Mouse (Mus musculus) hindlimb bud, embryonic 11.5 days (tissue): ENCODE results near the gene Mrps14.

Experiments used
- DNase-seq: peaks from one replicate; pipeline ENCODE4 v3.0.0-alpha.2; 2012; ENCODE audit warnings: low read depth, low spot score; ENCODE audit errors: extremely low spot score

The Mrps14 gene

GRCm38 (mm10) chr1:160227196-160227595 lies 32.2 kb downstream of the Mrps14 start:
- no peak for DNase-seq

- no peak for DNase-seq
Observed at GRCm38 (mm10) chr1:160227850-160228249, 32.8 kb downstream of the Mrps14 start.

- DNase-seq: peak; percentile 53
Observed at GRCm38 (mm10) chr1:160231013-160231412, 36.0 kb downstream of the Mrps14 start.

DNA sequence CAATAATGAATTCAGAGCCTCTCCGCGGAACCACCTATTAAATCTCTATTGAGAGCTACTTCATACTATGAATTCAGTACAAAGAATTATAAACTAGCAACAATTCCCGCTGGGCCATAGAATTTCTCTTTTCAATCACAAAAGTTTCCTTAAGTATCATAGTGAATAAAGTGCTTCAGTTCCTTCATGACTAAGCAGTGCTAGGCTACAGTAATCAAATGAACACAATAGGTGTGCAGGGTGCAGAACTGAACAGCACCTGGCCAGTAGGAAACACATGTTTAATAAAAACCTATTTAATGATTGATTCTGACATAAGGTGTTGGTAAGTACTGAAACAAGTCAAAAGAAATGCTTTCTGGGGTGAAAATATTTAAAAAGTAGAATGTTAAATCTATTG lies 37.1 kb downstream of the Mrps14 start:
- no peak for DNase-seq

- DNase-seq: no peak
Observed at GRCm38 (mm10) chr1:160233921-160234320, 38.9 kb downstream of the Mrps14 start.

- DNase-seq: no peak
Observed at GRCm38 (mm10) chr1:160237981-160238380, 43.0 kb downstream of the Mrps14 start.

- no peak for DNase-seq
Observed at GRCm38 (mm10) chr1:160238852-160239443, 43.9 kb downstream of the Mrps14 start.

- DNase-seq: no peak
Observed at GRCm38 (mm10) chr1:160240091-160240490, 45.1 kb downstream of the Mrps14 start.

DNA sequence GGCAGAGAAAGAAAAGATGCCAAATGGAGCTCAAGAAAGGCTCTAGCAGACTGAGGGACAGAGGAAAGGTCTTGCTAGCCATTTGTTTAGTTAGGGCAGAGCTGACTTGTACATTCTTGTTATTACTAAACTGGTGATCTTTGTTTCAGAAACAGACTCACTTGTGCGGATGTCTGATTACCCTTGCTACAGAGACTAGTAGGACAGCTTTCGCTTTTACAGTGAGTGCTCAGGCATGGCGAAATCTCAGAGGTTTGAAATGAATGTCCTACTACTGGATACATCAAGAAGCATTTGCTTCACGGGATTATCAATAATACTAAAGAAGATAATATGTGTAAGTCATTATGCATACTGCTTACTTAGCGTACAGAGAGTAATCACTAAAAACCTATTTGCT lies 49.7 kb downstream of the Mrps14 start:
- DNase-seq: no peak

GRCm38 (mm10) chr1:160245954-160246353 lies 50.9 kb downstream of the Mrps14 start:
- DNase-seq: no peak

GRCm38 (mm10) chr1:160246844-160247243 lies 51.8 kb downstream of the Mrps14 start:
- no peak for DNase-seq

DNA sequence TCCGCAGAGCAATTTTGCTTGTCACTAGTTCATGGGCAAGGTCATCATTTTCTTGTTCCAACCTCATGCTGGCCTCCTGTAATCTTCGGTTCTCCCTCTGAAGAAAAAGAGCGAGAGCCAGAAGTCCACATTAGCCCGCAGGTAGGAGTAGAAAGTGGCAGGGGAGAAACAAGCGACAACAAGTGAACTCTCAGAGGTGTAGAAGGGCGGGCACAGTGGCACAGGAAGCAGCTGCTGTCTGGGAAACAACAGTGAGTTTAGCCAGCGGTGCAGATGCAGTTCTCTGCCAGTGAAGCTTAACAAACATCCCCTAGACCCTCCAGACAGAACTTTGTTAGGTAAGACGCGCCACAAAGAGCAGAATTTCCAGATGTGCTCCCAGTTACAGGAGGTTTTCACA lies 52.5 kb downstream of the Mrps14 start:
- no peak for DNase-seq

DNA sequence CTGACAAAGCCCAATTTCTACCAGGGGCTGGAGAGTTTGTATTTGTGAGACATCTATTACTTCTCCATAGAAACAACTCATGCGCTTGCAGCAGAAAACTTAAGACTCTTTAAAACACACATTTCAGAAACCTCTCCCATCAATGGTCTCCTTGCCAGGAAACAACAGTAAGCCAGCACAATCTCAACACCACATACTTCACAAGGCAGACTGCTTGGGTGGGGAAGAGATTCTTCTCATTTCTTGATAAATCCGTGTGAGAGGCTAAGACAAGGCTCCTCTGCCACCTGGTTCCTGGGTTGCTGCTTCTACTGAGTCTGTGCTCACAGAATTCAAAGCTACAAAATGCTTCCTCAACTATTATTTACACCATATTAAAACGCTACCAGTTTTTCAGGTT lies 54.8 kb downstream of the Mrps14 start:
- DNase-seq: no peak

DNA sequence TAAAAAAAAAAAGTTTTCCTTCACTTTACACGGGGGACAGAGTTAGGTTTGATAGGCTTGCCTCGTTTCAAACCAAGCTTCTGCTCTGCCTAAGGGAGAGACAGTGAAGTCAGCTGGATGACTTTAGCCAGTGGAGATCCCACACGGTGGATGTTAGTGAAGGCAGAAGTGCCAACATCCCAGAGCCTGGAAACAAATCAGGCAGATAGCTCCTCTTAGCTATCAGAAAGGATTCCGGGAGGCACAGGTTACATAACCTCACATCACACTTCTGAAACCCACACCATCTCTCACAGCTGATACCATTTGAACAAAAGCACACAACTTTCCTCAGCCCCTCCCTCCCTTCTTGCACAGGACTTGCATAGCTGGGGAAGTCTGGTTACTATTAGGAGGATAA lies 55.8 kb downstream of the Mrps14 start:
- DNase-seq: no peak

DNA sequence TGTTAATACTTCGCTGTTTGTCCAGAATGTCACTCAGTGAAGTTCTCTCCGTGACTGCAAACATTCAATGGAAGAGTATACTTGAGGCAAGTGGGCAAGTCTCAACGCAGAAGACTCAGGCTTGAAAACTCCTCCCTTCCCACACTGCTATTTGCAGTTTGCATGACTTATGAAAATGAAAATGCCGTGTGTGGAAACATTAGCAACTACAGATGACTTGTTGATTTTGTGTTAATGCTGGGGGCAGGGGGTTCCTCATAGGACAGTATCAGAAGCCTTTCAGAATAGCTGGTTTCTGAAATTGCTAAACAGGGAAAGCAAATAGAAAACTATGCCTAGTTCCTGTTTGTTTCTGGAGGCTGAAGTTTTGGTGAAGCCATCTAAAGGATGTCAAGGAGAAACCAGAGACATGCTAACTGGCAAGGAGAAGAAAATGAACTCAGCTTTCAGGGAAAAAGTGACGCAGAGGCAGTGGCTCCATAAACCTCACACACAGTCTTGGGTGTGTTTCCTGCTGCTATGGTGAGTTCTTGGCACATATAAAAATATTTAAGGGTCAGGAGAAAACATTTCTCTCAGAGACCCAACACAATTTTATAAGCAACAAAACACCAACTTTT lies 56.5 kb downstream of the Mrps14 start:
- DNase-seq: no peak
